Mouse (Mus musculus): ENCODE measurements around the gene Ehd4.

DNA sequence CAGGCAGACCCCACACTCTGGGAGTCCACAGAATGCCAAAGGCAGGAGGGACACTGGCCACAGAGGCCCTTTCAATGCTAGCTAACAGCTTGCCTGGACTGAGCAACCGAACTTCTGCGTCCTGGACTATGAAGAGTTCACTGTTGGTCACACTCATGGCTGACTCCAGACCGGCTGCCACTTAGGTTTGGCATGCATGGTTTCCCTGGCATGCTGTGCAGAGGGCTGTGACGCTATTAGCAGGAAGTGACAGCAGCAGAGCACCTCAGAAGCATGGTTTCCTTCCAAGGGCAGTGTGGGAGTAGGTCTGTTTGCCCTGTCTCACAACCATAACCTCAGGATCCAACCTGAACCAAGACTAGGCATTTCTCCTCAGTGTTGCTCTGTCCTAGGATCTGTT lies 28.0 kb downstream of the Ehd4 start:
- TF ChIP-seq ZNF384 (IDR thresholded peaks at IDR 0.05; ENCODE audit: low read depth, low read length) (no peak), CHD2 (IDR thresholded peaks at IDR 0.05; ENCODE audit: low read length) (no peak), POLR2A (IDR thresholded peaks at IDR 0.05; ENCODE audit: low read depth, low read length) (no peak), ZC3H11A (IDR thresholded peaks at IDR 0.05; ENCODE audit: low read depth, low read length) (no peak), CTCF (conservative IDR thresholded peaks at IDR 0.05 in 1 of 2, IDR thresholded peaks at IDR 0.05 in 1 of 2; ENCODE audit: low read depth in 2 of 2, low read length in 2 of 2) (no peak), BHLHE40 (IDR thresholded peaks at IDR 0.05; ENCODE audit: low read depth, low read length) (no peak), TCF12 (IDR thresholded peaks at IDR 0.05; ENCODE audit: low read depth, low read length) (no peak), E2F4 (IDR thresholded peaks at IDR 0.05; ENCODE audit: insufficient replicate concordance, low read depth, low read length) (no peak), RCOR1 (conservative IDR thresholded peaks at IDR 0.05; ENCODE audit: low read depth, low read length) (no peak)

Data from CH12.LX (cell line).